Mouse (Mus musculus) intestine, postnatal 0 days (tissue): ENCODE results near the gene Spag7. TPM values are rescaled to one million over a fixed set of nuclear protein-coding genes. Genes with fewer than 3 reads are reported as not detected.
A peak's percentile ranks its signal among the peaks of the same experiment; 100 is the strongest.

Source experiments
- ATAC-seq: fragments of 200-750 bp; cut with Nextera tagmentation; 2 replicates; pipeline ENCODE4 v1.8.0; 2017; ENCODE audit warnings: mild to moderate bottlenecking, moderate TSS enrichment, moderate library complexity
- H3K27ac ChIP-seq: fragments of 300-500 bp; sonication (generic); 2 replicates; pipeline ENCODE4 v1.5.1; 2014; ENCODE audit warnings: mild to moderate bottlenecking, low read depth, low read length, moderate library complexity
- H3K27me3 ChIP-seq: fragments of 300-500 bp; sonication (generic); replicated peaks from 2 replicates; pipeline ENCODE4 v1.6.1; 2014; ENCODE audit warnings: low read length, mixed read lengths; ENCODE audit not compliant: control insufficient read depth, insufficient read depth
- H3K36me3 ChIP-seq: fragments of 300-500 bp; sonication (generic); 2 replicates; pipeline ENCODE4 v1.6.1; 2014; ENCODE audit warnings: mild to moderate bottlenecking, moderate library complexity; ENCODE audit not compliant: control insufficient read depth, insufficient read depth
- H3K4me1 ChIP-seq: fragments of 300-500 bp; sonication (generic); replicated peaks from 2 replicates; pipeline ENCODE4 v1.6.1; 2014; ENCODE audit warnings: antibody characterized with exemption, low read length, mixed read lengths; ENCODE audit not compliant: control insufficient read depth, insufficient read depth
- H3K4me2 ChIP-seq: fragments of 300-500 bp; sonication (generic); replicated peaks from 2 replicates; pipeline ENCODE4 v1.6.1; 2014; ENCODE audit warnings: low read depth, mild to moderate bottlenecking, moderate library complexity
- H3K4me3 ChIP-seq: fragments of 300-500 bp; sonication (generic); 2 replicates; pipeline ENCODE4 v1.5.1; 2014; ENCODE audit warnings: low read depth, low read length
- H3K9ac ChIP-seq: fragments of 300-500 bp; sonication (generic); 2 replicates; pipeline ENCODE4 v1.6.1; 2014; ENCODE audit warnings: mild to moderate bottlenecking, low read depth, low read length
- H3K9me3 ChIP-seq: fragments of 300-500 bp; sonication (generic); 2 replicates; pipeline ENCODE4 v1.6.1; 2016; ENCODE audit warnings: mixed run types; ENCODE audit not compliant: control insufficient read depth
- CTCF ChIP-seq: sonication (generic); IDR thresholded peaks from 2 replicates; pipeline ENCODE4 v1.5.1; 2016; ENCODE audit warnings: low read depth, mild to moderate bottlenecking, control low read depth, antibody characterized with exemption, moderate library complexity
- WGBS: fragments of 180-500 bp; shearing (Covaris S2); extraction: QIAGEN DNeasy Blood & Tissue Kit; methylation state at CpG from one replicate; pipeline ENCODE4 v1.1.7; 2014; 5-methylcytosine and 5-hydroxymethylcytosine counted together
- polyA plus RNA-seq: library from polyadenylated mRNA; unstranded; fragments of >200 nt; fragmentation: Nextera tagmentation; extraction: Ambion mirVana; gene quantifications from 2 replicates; pipeline ENCODE4 v1.2.1, GENCODE M21; 2015

Spag7 gene
- polyA plus RNA-seq, 1 experiment from 2014 or later = 61.3 TPM

GRCm38 (mm10) chr11:70663101-70663500 is 6.1 kb downstream of the Spag7 start:
- TF ChIP-seq CTCF = no peak
- ATAC-seq = no peak
- Histone ChIP-seq H3K27ac (no peak overlapping the region), H3K27me3 (no peaks in the 10 kb centered on the region), H3K36me3 (peaks cover 42% of the 10 kb centered on the region), H3K4me1 (no peaks in the 10 kb centered on the region), H3K9ac (no peak overlapping the region), H3K4me3 (no peak overlapping the region), H3K9me3 (no peaks in the 10 kb centered on the region), H3K4me2 (no peak overlapping the region)
- WGBS = 89% methylated on average over 8 of the region's 8 CpGs

GRCm38 (mm10) chr11:70660571-70660970 is 8.6 kb downstream of the Spag7 start:
- ATAC-seq = no peak
- no peak for TF ChIP-seq CTCF
- Histone ChIP-seq H3K36me3 (peaks cover 34% of the 10 kb centered on the region), H3K9me3 (no peaks in the 10 kb centered on the region), H3K27me3 (no peaks in the 10 kb centered on the region), H3K4me1 (peaks cover 10% of the 10 kb centered on the region), H3K4me3 (no peak overlapping the region), H3K4me2 (no peak overlapping the region), H3K9ac (no peak overlapping the region), H3K27ac (no peak overlapping the region)
- 91% methylated on average over 8 of the region's 8 CpGs for WGBS

GRCm38 (mm10) chr11:70658942-70659341 is 10.3 kb downstream of the Spag7 start:
- Histone ChIP-seq H3K4me1 (peaks cover 10% of the 10 kb centered on the region), H3K9ac (no peak overlapping the region), H3K36me3 (peaks cover 20% of the 10 kb centered on the region), H3K4me3 (no peak overlapping the region), H3K9me3 (no peaks in the 10 kb centered on the region), H3K4me2 (no peak overlapping the region), H3K27ac (no peak overlapping the region), H3K27me3 (no peaks in the 10 kb centered on the region)
- no peak for ATAC-seq
- TF ChIP-seq CTCF = no peak
- 55% methylated on average over 8 of the region's 8 CpGs for WGBS

- Histone ChIP-seq H3K9ac (no peak overlapping the region), H3K4me2 (no peak overlapping the region), H3K4me3 (no peak overlapping the region), H3K27ac (no peak overlapping the region), H3K36me3 (peaks cover 16% of the 10 kb centered on the region), H3K27me3 (no peaks in the 10 kb centered on the region), H3K9me3 (no peaks in the 10 kb centered on the region), H3K4me1 (peaks cover 10% of the 10 kb centered on the region)
- 86% methylated on average over 5 of the region's 5 CpGs for WGBS
- TF ChIP-seq CTCF = no peak
- ATAC-seq = no peak
Observed at GRCm38 (mm10) chr11:70658521-70658920, 10.7 kb downstream of the Spag7 start.

- peaks cover 10% of the 10 kb centered on the region for H3K4me1 ChIP-seq
- no peak overlapping the region for H3K9ac ChIP-seq
- H3K4me3 ChIP-seq = no peak overlapping the region
- no peaks in the 10 kb centered on the region for H3K27me3 ChIP-seq
- no peak overlapping the region for H3K27ac ChIP-seq
- H3K4me2 ChIP-seq = no peak overlapping the region
- H3K9me3 ChIP-seq = no peaks in the 10 kb centered on the region
- no peak for ATAC-seq
- peaks cover 12% of the 10 kb centered on the region for H3K36me3 ChIP-seq
- 67% methylated on average over 9 of the region's 9 CpGs for WGBS
- TF ChIP-seq CTCF = no peak
Observed at GRCm38 (mm10) chr11:70657991-70658390, 11.2 kb downstream of the Spag7 start.

- peaks cover 10% of the 10 kb centered on the region for H3K4me1 ChIP-seq
- H3K4me2 ChIP-seq = no peak overlapping the region
- H3K27me3 ChIP-seq = no peaks in the 10 kb centered on the region
- no peak overlapping the region for H3K9ac ChIP-seq
- TF ChIP-seq CTCF = no peak
- no peak overlapping the region for H3K27ac ChIP-seq
- no peaks in the 10 kb centered on the region for H3K9me3 ChIP-seq
- no peak overlapping the region for H3K4me3 ChIP-seq
- 36% methylated on average over 6 of the region's 6 CpGs for WGBS
- peaks cover 12% of the 10 kb centered on the region for H3K36me3 ChIP-seq
- no peak for ATAC-seq
Observed at GRCm38 (mm10) chr11:70657573-70657972, 11.6 kb downstream of the Spag7 start.

- Histone ChIP-seq H3K4me3 (peak within 1 kb of the TSS; percentile 100), H3K9me3 (no peaks in the 10 kb centered on the region), H3K4me1 (peaks cover 10% of the 10 kb centered on the region), H3K27me3 (no peaks in the 10 kb centered on the region), H3K36me3 (peaks cover 12% of the 10 kb centered on the region), H3K4me2 (peak within 1 kb of the TSS; percentile 91), H3K9ac (peak within 1 kb of the TSS; percentile 45), H3K27ac (peak within 1 kb of the TSS; percentile 99)
- WGBS = 32% methylated on average over 3 of the region's 3 CpGs
- no peak for TF ChIP-seq CTCF
- no peak for ATAC-seq
Observed at GRCm38 (mm10) chr11:70656964-70657363, 12.3 kb downstream of the Spag7 start, which contains the start of gene Eno3. Eno3 (plus strand) TSS chr11:70657202.
